Mouse (Mus musculus) embryo, embryonic 11 days (tissue): ENCODE measurements around the gene St7.

Source experiments
- DNase-seq: peaks from one replicate; pipeline ENCODE4 v3.0.0-alpha.2; 2015

St7 gene

GRCm38 (mm10) chr6:17769972-17770644 is 77.4 kb downstream of the St7 start:
- DNase-seq, result no peak

GRCm38 (mm10) chr6:17770645-17771345 is 78.1 kb downstream of the St7 start:
- DNase-seq, result peak; percentile 47

GRCm38 (mm10) chr6:17771456-17771855 is 78.7 kb downstream of the St7 start:
- peak; percentile 23 for DNase-seq

DNA sequence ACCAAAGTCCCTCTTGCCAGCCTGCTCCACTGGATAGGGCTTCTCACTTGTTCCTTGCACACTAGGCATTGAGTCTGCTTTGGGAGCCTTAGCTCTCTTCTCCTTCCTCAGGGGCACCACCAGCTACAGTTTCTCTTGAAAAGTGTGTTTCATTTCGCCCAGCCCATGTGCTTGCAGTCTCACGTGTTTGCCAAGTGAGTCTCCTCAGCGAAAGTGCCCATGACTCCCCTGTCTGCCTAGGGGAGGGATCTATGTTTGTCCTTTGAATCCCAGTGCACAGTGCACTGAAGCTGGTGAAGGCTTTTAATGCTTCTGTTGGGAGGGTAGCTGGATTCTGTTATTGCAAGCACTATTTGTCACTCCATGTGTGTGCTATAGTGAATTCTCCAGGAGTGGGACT is 79.8 kb downstream of the St7 start:
- no peak for DNase-seq

DNA sequence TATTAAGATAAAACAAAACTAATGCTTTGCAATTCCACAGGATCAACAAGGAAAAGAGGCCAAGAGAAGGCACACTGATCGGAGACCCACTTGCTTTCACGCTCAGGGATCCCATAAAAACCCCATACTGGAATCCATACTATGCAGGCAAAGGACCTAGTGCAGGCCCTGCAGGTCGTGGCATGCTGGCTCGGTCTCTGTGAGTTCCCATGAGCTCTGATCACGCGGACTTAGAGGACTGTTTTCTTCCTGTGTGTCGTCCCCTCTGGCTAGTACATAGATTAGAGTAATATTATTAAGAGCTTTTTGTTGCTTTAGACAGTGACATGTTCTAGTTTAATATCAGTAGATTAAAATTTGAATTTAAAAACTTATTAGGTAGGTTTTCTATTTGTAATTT is 83.3 kb downstream of the St7 start:
- DNase-seq, result no peak

GRCm38 (mm10) chr6:17777018-17777799 is 84.5 kb downstream of the St7 start:
- DNase-seq, result no peak

- no peak for DNase-seq
These were observed 86.0 kb downstream of the St7 start for GRCm38 (mm10) chr6:17778648-17779202.

DNA sequence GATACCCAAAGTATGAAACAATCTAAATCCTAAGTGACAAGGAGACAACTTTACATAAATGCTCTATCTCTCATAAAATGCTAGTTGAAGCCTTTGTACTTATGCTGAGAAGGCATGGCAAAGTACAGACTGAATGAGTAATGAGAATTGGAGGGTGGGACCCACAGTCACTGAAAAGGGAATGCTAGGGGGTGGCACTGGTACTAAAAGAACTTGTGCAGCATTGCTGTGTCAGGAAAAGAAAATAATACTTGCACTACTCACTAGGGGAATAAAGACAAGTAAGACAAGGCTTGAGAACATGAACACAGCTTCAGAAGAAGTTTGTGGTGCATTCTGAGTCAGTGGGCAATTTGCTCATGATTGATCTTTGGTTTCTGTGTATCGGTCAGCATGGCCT is 90.8 kb downstream of the St7 start:
- DNase-seq, result no peak

- no peak for DNase-seq
These were observed 91.8 kb downstream of the St7 start for GRCm38 (mm10) chr6:17784523-17784922.

DNA sequence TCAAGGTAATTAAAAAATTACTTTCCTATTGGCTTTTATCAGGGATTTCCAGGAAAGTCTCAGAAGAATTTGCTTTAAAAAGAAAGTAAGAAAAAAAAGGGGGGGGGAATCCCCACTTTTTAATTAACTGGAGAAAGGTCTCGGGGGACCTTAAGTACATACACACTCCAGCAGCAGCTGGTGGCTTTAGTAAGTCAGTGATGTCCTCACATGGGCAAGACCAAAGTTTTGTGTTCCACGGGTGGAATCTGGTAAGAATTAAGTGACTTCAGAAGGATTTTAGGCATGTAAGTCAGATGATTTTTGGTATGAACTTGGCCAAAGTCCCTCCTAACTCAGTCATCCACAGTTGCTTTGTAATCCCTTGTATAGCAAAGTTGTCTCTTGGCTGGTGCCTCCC is 92.5 kb downstream of the St7 start:
- peak; percentile 25 for DNase-seq

GRCm38 (mm10) chr6:17787810-17788209 is 95.1 kb downstream of the St7 start:
- DNase-seq, result no peak

DNA sequence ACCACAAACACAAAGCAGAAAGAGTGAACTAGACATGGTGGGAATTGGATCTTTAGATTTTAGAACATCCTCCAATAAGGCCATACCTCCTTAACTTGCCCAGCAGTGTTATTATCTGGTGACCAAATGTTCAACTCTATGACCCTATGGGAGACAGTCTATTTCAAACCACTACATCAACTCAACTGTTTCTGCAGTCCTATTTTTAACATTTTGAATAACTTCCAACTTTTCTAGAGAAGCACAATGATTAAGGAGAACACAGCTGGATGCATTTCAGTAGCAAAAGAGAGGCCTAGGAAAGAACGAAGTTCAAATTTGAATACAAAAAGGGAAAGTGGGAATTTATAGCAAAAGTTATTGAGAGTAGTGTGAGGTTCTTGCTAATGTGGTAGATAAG is 97.5 kb downstream of the St7 start:
- no peak for DNase-seq

DNA sequence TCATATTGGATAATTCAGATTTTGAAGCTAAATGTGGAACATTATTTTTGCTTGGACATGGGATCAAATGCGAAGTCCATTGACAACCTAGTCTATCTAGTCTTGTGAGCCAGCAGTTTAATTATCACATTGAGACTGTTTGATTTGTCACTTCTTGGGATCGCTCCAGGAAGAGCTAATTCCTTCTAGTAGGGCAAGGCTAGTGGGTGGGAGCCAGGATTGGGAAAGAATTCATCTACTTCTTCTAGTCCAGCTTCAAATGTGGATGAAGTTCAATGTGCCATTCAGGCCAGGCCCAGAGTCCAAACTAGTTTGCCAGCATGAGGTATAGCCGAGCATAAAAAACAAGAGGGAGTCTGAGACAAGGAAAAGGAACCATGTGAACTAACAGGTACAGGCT is 100.7 kb downstream of the St7 start:
- no peak for DNase-seq

DNA sequence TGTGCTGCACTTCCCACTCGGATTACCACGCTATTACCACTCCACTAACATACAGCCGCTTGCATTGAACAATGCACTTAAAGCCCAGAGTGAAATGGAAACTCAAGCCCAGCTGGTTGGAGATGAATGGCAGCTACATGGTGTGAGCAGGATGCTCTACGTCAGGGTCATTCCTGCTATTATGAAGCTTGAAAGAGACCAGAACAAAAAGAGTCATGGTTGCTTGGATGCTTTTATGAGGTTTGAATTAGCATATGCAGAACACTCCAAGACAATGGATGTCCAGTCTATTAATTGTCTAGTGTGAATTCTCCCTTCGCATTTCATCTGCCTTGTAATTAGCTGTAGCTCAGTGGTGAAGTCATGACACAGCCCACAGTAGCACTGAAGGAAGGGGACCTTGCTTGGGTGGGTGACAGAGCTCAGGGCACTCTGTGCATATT is 104.6 kb downstream of the St7 start:
- DNase-seq, result peak; percentile 46

- DNase-seq, result no peak
These were observed 108.0 kb downstream of the St7 start for GRCm38 (mm10) chr6:17800694-17801093.

DNA sequence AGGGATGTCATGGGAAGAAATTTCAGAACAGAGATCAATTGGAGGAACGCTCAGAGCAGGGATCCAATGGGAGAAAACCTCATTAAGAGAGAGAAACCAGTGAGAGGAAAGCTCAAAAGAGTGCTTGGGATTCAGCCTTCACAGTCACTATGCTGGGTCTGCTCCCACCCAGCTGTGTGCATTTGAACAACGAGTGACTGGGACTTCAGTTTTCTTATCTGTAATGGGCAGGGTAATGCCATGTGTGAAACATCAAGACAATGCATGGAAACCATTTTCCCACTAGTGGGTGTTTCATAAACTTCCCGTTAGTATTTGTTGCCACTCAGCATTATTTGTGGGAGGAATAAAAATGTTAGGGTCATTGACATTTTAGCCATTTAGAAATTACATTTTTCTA is 111.7 kb downstream of the St7 start:
- DNase-seq, result no peak

DNA sequence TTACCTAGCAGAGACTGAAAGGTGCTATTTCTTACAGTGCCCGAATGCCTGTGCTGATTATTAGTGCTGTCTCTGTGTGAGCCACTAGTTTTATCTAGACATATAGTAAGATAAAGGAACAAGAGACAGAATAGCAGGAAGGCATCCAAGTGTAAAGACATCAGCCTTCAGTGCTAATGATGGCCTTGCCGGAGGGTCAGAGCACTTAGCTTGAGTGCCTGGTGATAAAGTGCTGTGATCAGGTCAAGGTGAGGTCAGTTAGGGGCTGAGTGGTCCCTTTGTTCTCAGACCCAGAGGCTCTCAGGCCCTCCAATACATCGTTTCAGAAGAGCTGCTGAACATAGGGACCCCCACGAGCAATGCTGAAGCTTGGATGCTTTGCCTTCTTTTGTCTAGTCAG is 113.8 kb downstream of the St7 start:
- DNase-seq, result peak; percentile 63

DNA sequence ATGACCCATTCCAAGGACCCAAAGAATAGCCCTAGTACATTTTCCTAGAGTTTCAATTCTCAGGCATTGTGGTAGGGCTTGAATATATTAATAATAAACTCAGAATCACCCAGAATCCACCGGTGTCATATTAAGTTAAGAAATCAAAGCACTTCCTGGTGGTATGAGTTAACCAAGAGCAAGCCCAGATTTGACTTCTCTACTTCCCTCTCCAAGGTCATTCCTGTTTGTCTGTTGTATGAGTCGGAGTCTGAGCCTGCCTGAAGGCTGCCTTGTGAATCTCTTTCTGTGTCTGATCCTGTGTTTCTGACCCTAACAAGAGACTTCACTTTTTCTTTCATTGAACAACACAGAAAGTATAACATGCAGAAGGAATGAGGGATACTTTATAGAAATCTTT is 118.3 kb downstream of the St7 start:
- no peak for DNase-seq

- no peak for DNase-seq
These were observed 118.8 kb downstream of the St7 start for GRCm38 (mm10) chr6:17811531-17811930.

DNA sequence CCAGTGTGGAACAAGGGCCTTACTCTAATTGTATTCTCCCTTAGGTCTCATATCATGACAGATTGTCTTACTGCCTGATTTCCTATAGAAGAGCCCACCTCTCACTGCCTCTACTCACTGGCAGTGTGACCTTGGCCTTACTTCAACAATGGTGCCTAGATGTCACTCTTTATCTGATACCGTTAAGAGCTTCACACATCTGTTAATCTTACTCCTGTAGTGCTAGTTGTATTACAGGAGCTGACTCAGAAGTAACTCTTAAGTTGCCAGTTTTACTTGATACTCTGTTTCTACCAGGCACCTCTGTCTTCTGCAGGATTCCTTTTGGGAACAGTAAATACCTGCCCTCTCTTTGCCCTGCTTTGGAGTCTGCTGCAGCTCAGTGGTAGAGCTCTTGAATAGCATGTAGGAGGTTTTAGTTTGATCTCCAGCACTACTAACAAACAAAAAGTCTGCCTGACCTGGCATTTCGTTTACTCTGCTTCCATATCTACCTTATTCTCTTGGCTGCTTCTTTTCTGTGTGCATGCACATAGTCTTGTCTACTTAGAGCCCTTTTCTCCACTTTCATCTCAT is 121.4 kb downstream of the St7 start:
- no peak for DNase-seq

DNA sequence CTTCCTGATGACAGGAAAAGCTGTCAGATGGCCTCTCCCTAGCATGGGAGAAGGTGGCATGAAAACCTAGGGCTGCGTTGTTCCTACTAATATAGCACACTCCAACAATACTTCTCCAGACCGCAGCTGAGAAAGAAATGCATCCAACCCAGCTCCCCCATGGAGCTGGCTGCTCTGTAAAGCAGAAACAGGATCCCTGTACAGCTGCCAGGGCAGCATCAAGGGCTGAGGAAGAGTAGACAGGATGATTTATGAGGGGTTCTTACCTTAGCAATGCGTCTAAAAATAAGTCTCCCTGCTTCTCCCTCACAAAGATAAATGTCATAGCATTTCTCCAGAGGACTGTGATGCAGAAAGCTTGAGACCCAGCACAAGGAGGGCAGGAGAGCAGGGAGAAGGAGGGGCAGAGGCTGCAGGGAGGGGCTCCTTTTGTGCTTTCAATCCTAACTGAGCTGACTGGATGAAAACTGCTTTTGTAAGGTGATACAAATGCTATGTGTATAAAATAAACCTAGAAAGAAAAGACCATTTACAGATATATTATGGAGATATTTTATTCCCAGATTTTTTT is 124.2 kb downstream of the St7 start:
- DNase-seq, result peak; percentile 69

DNA sequence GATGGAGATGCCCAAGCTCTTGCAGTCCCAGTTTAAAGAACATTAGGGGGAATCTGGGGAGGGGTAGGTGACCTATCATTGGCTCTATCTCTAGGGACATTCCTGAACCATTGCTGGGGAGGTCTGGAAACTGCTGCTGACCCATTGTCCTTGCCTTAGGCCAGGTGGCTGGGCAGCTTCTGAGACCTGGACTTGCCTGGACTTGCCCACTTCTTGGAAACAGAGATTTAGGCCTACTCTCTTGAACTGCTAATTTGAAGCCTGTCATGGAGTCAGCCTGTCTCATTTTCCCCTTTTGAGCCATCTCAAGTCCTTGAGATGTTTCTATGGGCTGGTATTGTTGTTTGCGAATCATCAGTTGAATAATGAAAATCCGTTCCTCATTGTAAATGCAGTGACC is 130.9 kb downstream of the St7 start:
- no peak for DNase-seq

GRCm38 (mm10) chr6:17824735-17825134 is 132.0 kb downstream of the St7 start:
- no peak for DNase-seq
